Mouse (Mus musculus) CH12.LX (cell line): ENCODE data around the gene Fggy. TPM values are rescaled to one million over a fixed set of nuclear protein-coding genes. Genes with fewer than 3 reads are reported as not detected.

Experiments
- DNase-seq: peaks from one replicate; pipeline ENCODE4 v3.0.0-alpha.2; 2013; ENCODE audit errors: extremely low read depth
- H3K27ac ChIP-seq: 2 replicates; pipeline ENCODE4 v1.5.1; 2012; ENCODE audit warnings: low read depth, mild to moderate bottlenecking, control low read depth, moderate library complexity; ENCODE audit not compliant: insufficient read depth
- H3K27me3 ChIP-seq: replicated peaks from 2 replicates; pipeline ENCODE3; 2012; ENCODE audit warnings: inconsistent platforms
- H3K36me3 ChIP-seq, 2 experiments: replicated peaks in 1 of 2; 2 replicates each; pipeline versions ENCODE3 to v1.6.1; 2012; ENCODE audit warnings: inconsistent platforms in 1 of 2, low read length in 1 of 2, mild to moderate bottlenecking in 1 of 2, mixed read lengths in 1 of 2, moderate library complexity in 1 of 2; ENCODE audit not compliant: control insufficient read depth in 1 of 2, insufficient read depth in 1 of 2
- H3K4me1 ChIP-seq, 2 experiments: 2 replicates each; pipeline ENCODE4 v1.6.1; 2012; ENCODE audit warnings: inconsistent platforms in 1 of 2, moderate library complexity in 1 of 2; ENCODE audit not compliant: insufficient read depth in 2 of 2, control insufficient read depth in 1 of 2
- H3K4me2 ChIP-seq: 2 replicates; pipeline ENCODE4 v1.6.1; 2012; ENCODE audit warnings: low read depth, mild to moderate bottlenecking, control low read depth; ENCODE audit not compliant: poor library complexity, insufficient read depth, severe bottlenecking
- H3K4me3 ChIP-seq, 3 experiments: fragments of 150-350 bp in 1 of 3; sonication (generic) in 1 of 3; replicated peaks in 1 of 3; 2 replicates each; pipeline versions ENCODE3 to v1.5.1; 2011 to 2012; ENCODE audit warnings: low read depth in 2 of 3, low read length in 2 of 3, mild to moderate bottlenecking in 2 of 3, moderate library complexity in 2 of 3, control low read depth in 1 of 3, improper control_type of control experiment in 1 of 3, inconsistent platforms in 1 of 3, mixed read lengths in 1 of 3; ENCODE audit not compliant: poor library complexity in 1 of 3
- H3K79me2 ChIP-seq: replicated peaks from 2 replicates; pipeline ENCODE4 v1.6.1; 2012; ENCODE audit warnings: mild to moderate bottlenecking, moderate library complexity; ENCODE audit not compliant: control insufficient read depth, poor library complexity, insufficient read depth, severe bottlenecking; ENCODE audit errors: extremely low read depth
- H3K9ac ChIP-seq: 2 replicates; pipeline ENCODE4 v1.6.1; 2012; ENCODE audit warnings: low read depth, mild to moderate bottlenecking, control low read depth, moderate library complexity; ENCODE audit not compliant: insufficient read depth
- H3K9me3 ChIP-seq: replicated peaks from 2 replicates; pipeline ENCODE3; 2012; ENCODE audit warnings: low read length, inconsistent platforms, mixed read lengths
- EP300 ChIP-seq: IDR thresholded peaks from 2 replicates; pipeline ENCODE4 v1.6.1; 2011; ENCODE audit warnings: low read length, improper control_type of control experiment
- GABPA ChIP-seq: IDR thresholded peaks from 2 replicates; pipeline ENCODE4 v1.6.1; 2012; ENCODE audit warnings: low read depth, low read length, improper control_type of control experiment, inconsistent platforms; ENCODE audit not compliant: insufficient replicate concordance
- HCFC1 ChIP-seq: IDR thresholded peaks from 2 replicates; pipeline ENCODE4 v1.6.1; 2012; ENCODE audit warnings: low read depth, mild to moderate bottlenecking, inconsistent platforms, low read length, improper control_type of control experiment
- JUN ChIP-seq: IDR thresholded peaks from 2 replicates; pipeline ENCODE4 v1.6.1; 2011; ENCODE audit warnings: low read depth, mild to moderate bottlenecking, low read length, improper control_type of control experiment, moderate library complexity; ENCODE audit not compliant: insufficient read depth
- MAFK ChIP-seq: IDR thresholded peaks from 2 replicates; pipeline ENCODE4 v1.6.1; 2011; ENCODE audit warnings: low read length, improper control_type of control experiment; ENCODE audit not compliant: insufficient replicate concordance
- MEF2A ChIP-seq: IDR thresholded peaks from 2 replicates; pipeline ENCODE4 v1.6.1; 2014; ENCODE audit warnings: low read depth, mild to moderate bottlenecking, inconsistent platforms, low read length, improper control_type of control experiment, borderline replicate concordance
- NELFE ChIP-seq: IDR thresholded peaks from 2 replicates; pipeline ENCODE4 v1.6.1; 2011; ENCODE audit warnings: low read depth, low read length, improper control_type of control experiment
- PAX5 ChIP-seq: IDR thresholded peaks from 2 replicates; pipeline ENCODE4 v1.6.1; 2012; ENCODE audit warnings: low read length, inconsistent platforms, mixed read lengths
- POLR2AphosphoS2 ChIP-seq: IDR thresholded peaks from 2 replicates; pipeline ENCODE4 v1.6.1; 2011; ENCODE audit warnings: low read depth, low read length, improper control_type of control experiment
- RAD21 ChIP-seq: IDR thresholded peaks from 2 replicates; pipeline ENCODE4 v1.6.1; 2011; ENCODE audit warnings: low read depth, mild to moderate bottlenecking, low read length, improper control_type of control experiment, moderate library complexity
- SIN3A ChIP-seq: IDR thresholded peaks from 2 replicates; pipeline ENCODE4 v1.6.1; 2012; ENCODE audit warnings: low read length, improper control_type of control experiment, inconsistent platforms
- TBP ChIP-seq: conservative IDR thresholded peaks from 2 replicates; pipeline ENCODE4 v1.6.1; 2011; ENCODE audit warnings: low read depth, low read length, improper control_type of control experiment
- TCF12 ChIP-seq: IDR thresholded peaks from 2 replicates; pipeline ENCODE4 v1.6.1; 2014; ENCODE audit warnings: low read depth, mild to moderate bottlenecking, inconsistent platforms, low read length, improper control_type of control experiment
- USF2 ChIP-seq: conservative IDR thresholded peaks from 2 replicates; pipeline ENCODE4 v1.6.1; 2011; ENCODE audit warnings: low read depth, low read length, improper control_type of control experiment
- ZC3H11A ChIP-seq: IDR thresholded peaks from 2 replicates; pipeline ENCODE4 v1.6.1; 2012; ENCODE audit warnings: low read depth, mild to moderate bottlenecking, inconsistent platforms, low read length, improper control_type of control experiment
- dilution Hi-C: fragments of 300-500 bp; cut with MboI; formaldehyde crosslinking; loops from 2 replicates; pipeline ENCODE4 v1.14.3; 2020; ENCODE audit warnings: low sequenced_read_pairs; ENCODE audit not compliant: extremely low pct_unique_long_range_greater_than_20kb, extremely low pct_ligation_motif_present
- in situ Hi-C: fragments of 300-500 bp; cut with MboI; formaldehyde crosslinking; loops from 3 replicates; pipeline ENCODE4 v1.14.3; 2019; ENCODE audit warnings: low sequenced_read_pairs, low pct_ligation_motif_present, low pct_unique_long_range_greater_than_20kb, mixed read lengths
- polyA plus RNA-seq: library from polyadenylated mRNA; unstranded; fragments of >175 nt; gene quantifications from 2 replicates; pipeline ENCODE4 v1.2.1, GENCODE M21; 2012; ENCODE audit warnings: low read depth; ENCODE audit not compliant: insufficient read length
- total RNA-seq, 2 experiments: library from RNA; depleted of rRNA; stranded (reverse); fragments of 300-350 nt in 1 of 2; fragments of >200 nt in 1 of 2; gene quantifications; 2 replicates each; pipeline ENCODE4 v1.2.3; 2012 to 2014

Fggy gene
- total and polyA plus RNA-seq, 3 experiments, result 6.2 to 7.5 (median 6.9) TPM

DNA sequence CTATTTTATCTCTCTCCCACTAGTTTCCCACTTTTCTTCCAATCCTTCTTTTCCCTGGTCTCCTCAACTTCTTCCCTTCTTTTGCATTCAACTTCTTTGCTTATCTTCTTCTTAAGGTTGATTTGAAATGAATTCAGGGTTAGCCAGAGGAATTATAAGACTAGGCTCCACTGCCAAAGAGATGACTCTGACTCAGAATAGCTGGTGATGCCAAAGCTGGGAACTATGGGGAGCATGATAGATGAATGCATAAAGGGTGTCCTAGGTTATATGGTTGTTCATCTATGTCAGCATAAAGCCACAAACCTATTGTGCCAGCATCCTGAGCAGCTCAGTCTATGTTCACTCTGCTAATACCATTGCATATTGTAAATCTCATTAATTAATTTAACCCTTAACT is 348.8 kb downstream of the Fggy start:
- H3K9ac ChIP-seq, result no peak overlapping the region
- H3K4me1 ChIP-seq, result no peaks in the 10 kb centered on the region
- no peak overlapping the region for H3K4me3 ChIP-seq
- DNase-seq, result no peak
- dilution Hi-C loops (no loop called here), in situ Hi-C loops (no loop called here)
- no peak overlapping the region for H3K27ac ChIP-seq
- H3K4me2 ChIP-seq, result no peak overlapping the region
- H3K9me3 ChIP-seq, result no peaks in the 10 kb centered on the region
- no peaks in the 10 kb centered on the region for H3K36me3 ChIP-seq
- no peaks in the 10 kb centered on the region for H3K27me3 ChIP-seq
- no peaks in the 10 kb centered on the region for H3K79me2 ChIP-seq
- TF ChIP-seq GABPA (no peak), SIN3A (no peak), MAFK (no peak), HCFC1 (no peak), TBP (no peak), USF2 (no peak), ZC3H11A (no peak), MEF2A (no peak), RAD21 (no peak), PAX5 (no peak), NELFE (no peak), EP300 (no peak), TCF12 (no peak), JUN (no peak)

DNA sequence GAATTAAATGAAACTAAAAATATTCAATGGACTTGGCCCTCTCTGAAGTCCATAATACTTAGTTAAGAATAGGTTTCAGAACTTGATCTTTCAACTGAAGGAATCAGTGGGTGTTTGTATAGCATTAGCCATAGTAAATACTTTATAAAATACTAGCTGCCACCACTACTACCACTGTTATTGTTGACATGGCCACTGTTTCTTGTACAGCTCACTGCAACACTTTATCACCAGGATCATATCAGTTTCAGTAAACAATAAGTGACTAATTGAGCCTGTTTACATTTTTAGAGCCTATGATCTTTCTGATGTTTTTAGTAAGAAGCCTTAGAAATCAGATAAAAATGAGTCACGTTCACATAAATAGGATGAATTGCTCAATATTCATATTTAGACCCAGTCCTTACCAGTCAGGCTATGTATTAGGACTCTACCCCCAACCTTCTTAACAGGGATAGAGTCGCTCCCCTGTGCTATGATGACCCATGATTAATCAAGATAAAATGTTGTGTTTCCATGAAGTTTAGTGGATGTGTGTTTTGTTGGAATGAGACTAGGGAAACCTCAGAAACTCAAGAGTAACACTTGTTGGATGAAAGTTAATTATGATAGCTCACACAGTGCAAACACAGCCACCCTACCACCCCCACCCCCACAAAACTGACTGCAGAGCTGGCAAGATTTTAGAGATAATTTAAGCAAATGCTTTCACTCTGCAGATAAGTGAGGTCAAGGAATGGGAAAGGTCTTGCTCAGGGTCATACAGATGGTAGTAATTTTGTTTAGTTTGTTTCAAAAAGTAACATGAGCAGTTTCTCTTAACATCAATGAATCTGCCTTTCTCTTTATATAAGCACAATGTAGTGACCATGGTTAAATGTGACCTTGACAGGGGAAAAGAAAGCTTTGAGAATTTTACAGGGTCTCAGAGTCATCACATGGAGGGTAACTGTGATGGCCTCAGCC is 352.7 kb downstream of the Fggy start:
- Histone ChIP-seq H3K4me3 (no peak overlapping the region), H3K9ac (no peak overlapping the region), H3K36me3 (no peaks in the 10 kb centered on the region), H3K27ac (no peak overlapping the region), H3K4me2 (no peak overlapping the region), H3K4me1 (no peaks in the 10 kb centered on the region), H3K9me3 (no peaks in the 10 kb centered on the region), H3K79me2 (no peaks in the 10 kb centered on the region), H3K27me3 (no peaks in the 10 kb centered on the region)
- dilution Hi-C loops (no loop called here), in situ Hi-C loops (no loop called here)
- TF ChIP-seq POLR2AphosphoS2, result no peak
- DNase-seq, result no peak
